Mouse (Mus musculus) myocyte (in vitro differentiated cells): ENCODE data around the gene Acvrl1.

ENCODE experiments used
- CEBPB ChIP-seq: IDR thresholded peaks from 2 replicates; pipeline ENCODE4 v1.6.1; 2011; ENCODE audit warnings: mild to moderate bottlenecking, moderate library complexity; ENCODE audit not compliant: poor library complexity, insufficient read depth, severe bottlenecking
- E2F4 ChIP-seq: IDR thresholded peaks from one replicate; pipeline ENCODE4 v1.6.1; 2011; ENCODE audit warnings: mild to moderate bottlenecking, control low read depth, moderate library complexity; ENCODE audit not compliant: insufficient read depth
- MAX ChIP-seq: IDR thresholded peaks from one replicate; pipeline ENCODE4 v1.6.1; 2011; ENCODE audit warnings: low read depth, mild to moderate bottlenecking, control low read depth
- MYOD1 ChIP-seq, 3 experiments: IDR thresholded peaks; one replicate each; pipeline ENCODE4 v1.6.1; 2011; ENCODE audit warnings: control low read depth in 2 of 3, low read depth in 2 of 3, mild to moderate bottlenecking in 2 of 3, moderate library complexity in 1 of 3; ENCODE audit not compliant: insufficient read length in 2 of 3, control insufficient read depth in 1 of 3
- MYOG ChIP-seq, 3 experiments: IDR thresholded peaks; one replicate each; pipeline ENCODE4 v1.6.1; 2011; ENCODE audit warnings: control low read depth in 2 of 3, low read depth in 2 of 3, mild to moderate bottlenecking in 2 of 3; ENCODE audit not compliant: insufficient read length in 2 of 3, control insufficient read depth in 1 of 3, insufficient read depth in 1 of 3
- POLR2A ChIP-seq: IDR thresholded peaks from one replicate; pipeline ENCODE4 v1.6.1; 2011; ENCODE audit warnings: low read depth, mild to moderate bottlenecking, control low read depth, moderate library complexity; ENCODE audit not compliant: insufficient read length
- POLR2AphosphoS2 ChIP-seq: IDR thresholded peaks from one replicate; pipeline ENCODE4 v1.6.1; 2011; ENCODE audit warnings: low read depth, control low read depth; ENCODE audit not compliant: insufficient read length
- SRF ChIP-seq: IDR thresholded peaks from one replicate; pipeline ENCODE4 v1.6.1; 2011; ENCODE audit warnings: low read depth; ENCODE audit not compliant: control insufficient read depth, insufficient read length
- TCF12 ChIP-seq: IDR thresholded peaks from one replicate; pipeline ENCODE4 v1.6.1; 2011; ENCODE audit warnings: mild to moderate bottlenecking, control low read depth; ENCODE audit not compliant: poor library complexity, insufficient read depth, severe bottlenecking
- USF1 ChIP-seq: IDR thresholded peaks from one replicate; pipeline ENCODE4 v1.6.1; 2011; ENCODE audit warnings: low read depth, mild to moderate bottlenecking, control low read depth, moderate library complexity

DNA sequence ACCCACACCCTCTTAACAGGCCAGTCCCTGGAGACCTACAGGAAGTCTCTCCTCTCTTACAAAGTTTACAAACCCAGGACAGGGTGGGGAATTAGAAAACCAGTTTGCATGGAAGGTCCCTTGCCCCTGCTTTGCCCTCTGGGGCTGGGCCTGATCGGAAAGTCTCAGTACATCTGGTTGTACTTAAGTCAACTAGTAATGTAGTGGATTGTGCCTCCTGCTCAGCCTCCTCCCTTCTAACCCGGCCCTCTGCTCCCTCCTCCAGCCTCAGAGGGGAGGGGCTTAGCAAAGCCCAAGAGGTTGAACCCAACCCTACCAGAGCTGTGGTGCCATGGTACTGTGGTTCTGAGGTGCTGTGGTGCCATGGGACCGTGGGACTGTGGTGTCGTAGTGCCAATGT is 46.1 kb upstream of the Acvrl1 start:
- no peak for TF ChIP-seq USF1
- TF ChIP-seq POLR2A = no peak
- TF ChIP-seq TCF12 = no peak
- TF ChIP-seq MAX = no peak
- TF ChIP-seq E2F4 = no peak
- no peak for TF ChIP-seq CEBPB
- TF ChIP-seq POLR2AphosphoS2 = no peak
- no peak for TF ChIP-seq SRF
- TF ChIP-seq MYOG (IDR thresholded peaks at IDR 0.05; ENCODE audit: control insufficient read depth in 1 of 3, insufficient read depth in 1 of 3, insufficient read length in 2 of 3, low read depth in 2 of 3) = no peak
- no peak for TF ChIP-seq MYOD1 (IDR thresholded peaks at IDR 0.05; ENCODE audit: control insufficient read depth in 1 of 3, insufficient read length in 2 of 3, low read depth in 2 of 3)
